Mouse (Mus musculus) stomach, embryonic 14.5 days (tissue): ENCODE data around the gene Tnfsf10. TPM values are rescaled to one million over a fixed set of nuclear protein-coding genes. Genes with fewer than 3 reads are reported as not detected.
"Not testable (repeated sequence)": the region's sequence is repeated elsewhere in the genome, so short reads cannot be mapped to it uniquely, and the experiment has no call there.

ENCODE experiments used
- ATAC-seq: fragments of 200-750 bp; cut with Nextera tagmentation; 2 replicates; pipeline ENCODE4 v1.8.0; 2017; ENCODE audit warnings: low read depth, moderate TSS enrichment; ENCODE audit not compliant: insufficient number of reproducible peaks, insufficient read depth, low FRiP score
- H3K27ac ChIP-seq: fragments of 300-500 bp; sonication (generic); 2 replicates; pipeline ENCODE4 v1.5.1; 2014; ENCODE audit warnings: mild to moderate bottlenecking, low read length, moderate library complexity, mixed read lengths
- H3K27me3 ChIP-seq: fragments of 300-500 bp; sonication (generic); 2 replicates; pipeline ENCODE4 v1.6.1; 2014; ENCODE audit warnings: low read length, control low read depth, mixed read lengths; ENCODE audit not compliant: control insufficient read depth, insufficient read depth
- H3K36me3 ChIP-seq: fragments of 300-500 bp; sonication (generic); 2 replicates; pipeline ENCODE4 v1.6.1; 2014; ENCODE audit warnings: mild to moderate bottlenecking, control low read depth, low read length, moderate library complexity, mixed read lengths; ENCODE audit not compliant: control insufficient read depth, insufficient read depth
- H3K4me1 ChIP-seq: fragments of 300-500 bp; sonication (generic); 2 replicates; pipeline ENCODE4 v1.6.1; 2014; ENCODE audit warnings: low read length, control low read depth, mixed read lengths; ENCODE audit not compliant: control insufficient read depth, insufficient read depth
- H3K4me2 ChIP-seq: fragments of 300-500 bp; sonication (generic); replicated peaks from 2 replicates; pipeline ENCODE4 v1.6.1; 2014; ENCODE audit warnings: low read depth, low read length, control low read depth
- H3K4me3 ChIP-seq: fragments of 300-500 bp; sonication (generic); 2 replicates; pipeline ENCODE4 v1.5.1; 2014; ENCODE audit warnings: low read depth, low read length, control low read depth
- H3K9ac ChIP-seq: fragments of 300-500 bp; sonication (generic); replicated peaks from 2 replicates; pipeline ENCODE4 v1.6.1; 2014; ENCODE audit warnings: low read depth, mild to moderate bottlenecking, control low read depth, low read length, moderate library complexity, mixed read lengths
- H3K9me3 ChIP-seq: fragments of 300-500 bp; sonication (generic); 2 replicates; pipeline ENCODE4 v1.6.1; 2016; ENCODE audit warnings: low read depth, low read length, control low read depth; ENCODE audit not compliant: control insufficient read depth
- WGBS: fragments of 180-500 bp; shearing (Covaris S2); extraction: QIAGEN DNeasy Blood & Tissue Kit; methylation state at CpG from one replicate; pipeline ENCODE4 v1.1.7; 2014; 5-methylcytosine and 5-hydroxymethylcytosine counted together
- polyA plus RNA-seq: library from polyadenylated mRNA; unstranded; fragments of >200 nt; fragmentation: Nextera tagmentation; extraction: Ambion mirVana; gene quantifications from 2 replicates; pipeline ENCODE4 v1.2.1, GENCODE M21; 2014

The Tnfsf10 gene
- polyA plus RNA-seq, 1 experiment from 2014 or later = 0.17 TPM

DNA sequence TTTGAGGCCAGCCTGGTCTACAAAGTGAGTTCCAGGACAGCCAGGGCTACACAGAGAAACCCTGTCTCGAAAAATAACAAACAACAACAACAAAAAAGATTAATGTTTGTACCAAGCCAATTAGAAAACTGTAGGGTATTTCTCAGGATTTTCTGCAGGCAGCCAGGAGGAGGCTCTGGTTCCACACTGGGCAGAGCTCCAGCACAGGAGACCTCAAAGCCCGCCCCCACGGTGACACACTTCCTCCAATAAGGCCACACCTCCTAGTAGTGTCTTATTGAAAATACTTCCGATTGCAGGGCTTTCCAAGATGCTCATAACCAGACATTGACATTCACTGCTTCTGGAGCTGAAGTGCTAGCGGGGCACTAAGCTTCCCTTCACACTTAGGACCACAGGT, 25.9 kb upstream of the Tnfsf10 start:
- WGBS = 95% methylated on average over 5 of the region's 5 CpGs
- not testable (repeated sequence) for H3K27ac ChIP-seq, H3K4me1 ChIP-seq, H3K36me3 ChIP-seq, H3K4me2 ChIP-seq, H3K9ac ChIP-seq, H3K9me3 ChIP-seq, H3K27me3 ChIP-seq, ATAC-seq, H3K4me3 ChIP-seq

DNA sequence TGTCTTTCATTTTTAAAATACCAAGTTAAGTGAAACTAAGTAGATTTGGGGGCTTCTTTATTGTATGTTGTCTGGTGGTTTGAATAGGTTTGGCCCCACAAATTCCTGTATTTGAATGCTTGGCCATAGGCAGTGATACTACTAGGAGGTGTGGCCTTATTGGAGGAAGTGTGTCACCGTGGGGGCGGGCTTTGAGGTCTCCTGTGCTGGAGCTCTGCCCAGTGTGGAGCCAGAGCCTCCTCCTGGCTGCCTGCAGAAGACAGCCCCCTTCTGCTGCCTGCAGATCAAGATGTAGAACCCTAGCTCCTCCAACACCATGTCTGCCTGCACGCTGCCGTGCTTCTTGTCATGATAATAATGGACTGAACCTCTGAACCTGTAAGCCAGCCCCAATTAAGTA, 25.4 kb upstream of the Tnfsf10 start:
- 87% methylated on average over 4 of the region's 4 CpGs for WGBS
- not testable (repeated sequence) for H3K4me1 ChIP-seq, H3K4me3 ChIP-seq, H3K4me2 ChIP-seq, ATAC-seq, H3K27me3 ChIP-seq, H3K9ac ChIP-seq, H3K27ac ChIP-seq, H3K36me3 ChIP-seq, H3K9me3 ChIP-seq

DNA sequence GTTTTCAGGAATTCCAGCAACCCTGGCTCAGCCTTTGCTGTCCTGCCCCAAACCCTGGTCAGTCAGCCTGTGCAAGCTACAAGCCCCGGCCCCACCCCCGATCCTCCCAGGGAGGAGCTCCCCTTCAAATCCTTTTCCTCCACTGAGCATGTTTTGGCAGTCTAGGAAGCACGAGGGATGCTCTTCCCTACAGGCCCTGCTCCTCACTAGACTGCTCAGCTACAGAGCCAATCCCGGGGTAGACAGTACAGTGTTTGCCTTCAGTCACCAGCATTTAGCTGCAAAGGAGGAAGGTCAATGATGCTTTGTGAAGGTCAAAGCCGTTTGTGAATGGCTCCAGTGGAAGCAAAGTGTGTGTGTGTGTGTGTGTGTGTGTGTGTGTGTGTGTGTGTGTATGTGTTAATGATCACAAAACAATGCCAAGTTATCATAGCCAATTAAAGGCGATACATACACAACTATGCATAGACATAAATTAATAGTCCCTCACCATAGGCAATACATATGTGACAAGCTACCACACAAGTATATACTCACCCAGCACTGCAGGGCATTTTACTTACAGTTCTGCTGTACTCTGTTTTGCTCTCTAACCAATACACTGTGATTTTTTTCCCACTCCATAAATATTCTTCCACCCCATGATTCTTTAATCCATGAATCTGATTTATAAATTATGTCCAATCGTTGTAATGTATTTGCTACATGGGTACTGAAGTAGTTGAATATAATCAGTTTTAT, 23.0 kb upstream of the Tnfsf10 start:
- H3K36me3 ChIP-seq = no peaks in the 10 kb centered on the region
- ATAC-seq = no peak
- 62% methylated on average over 7 of the region's 7 CpGs for WGBS
- no peaks in the 10 kb centered on the region for H3K9me3 ChIP-seq
- no peaks in the 10 kb centered on the region for H3K4me1 ChIP-seq
- no peak overlapping the region for H3K4me2 ChIP-seq
- H3K9ac ChIP-seq = no peak overlapping the region
- H3K27me3 ChIP-seq = no peaks in the 10 kb centered on the region
- H3K4me3 ChIP-seq = no peak overlapping the region
- no peak overlapping the region for H3K27ac ChIP-seq

DNA sequence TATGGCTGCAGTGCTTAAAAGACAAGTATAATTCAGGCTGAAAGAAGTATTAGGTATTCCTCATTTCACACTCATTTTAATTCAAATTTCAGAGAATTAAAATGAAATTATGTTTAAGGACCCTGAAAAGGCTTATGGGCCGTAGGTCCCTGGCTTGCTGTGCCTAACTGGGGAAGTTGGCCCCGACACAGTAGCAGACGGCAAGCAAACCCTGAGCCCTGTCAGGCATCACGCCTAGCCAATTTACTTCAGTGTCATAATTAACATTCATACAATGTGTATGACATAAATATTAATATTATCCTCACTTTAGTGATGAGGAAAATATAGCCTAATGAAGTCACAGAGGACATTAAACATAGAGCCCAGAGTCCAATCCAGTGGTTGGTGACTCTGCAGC, 16.4 kb upstream of the Tnfsf10 start:
- no peaks in the 10 kb centered on the region for H3K27me3 ChIP-seq
- H3K4me3 ChIP-seq = no peak overlapping the region
- H3K27ac ChIP-seq = no peak overlapping the region
- no peaks in the 10 kb centered on the region for H3K36me3 ChIP-seq
- H3K9ac ChIP-seq = no peak overlapping the region
- no peak for ATAC-seq
- no peak overlapping the region for H3K4me2 ChIP-seq
- WGBS = 79% methylated on average over 4 of the region's 4 CpGs
- H3K9me3 ChIP-seq = no peaks in the 10 kb centered on the region
- H3K4me1 ChIP-seq = no peaks in the 10 kb centered on the region

DNA sequence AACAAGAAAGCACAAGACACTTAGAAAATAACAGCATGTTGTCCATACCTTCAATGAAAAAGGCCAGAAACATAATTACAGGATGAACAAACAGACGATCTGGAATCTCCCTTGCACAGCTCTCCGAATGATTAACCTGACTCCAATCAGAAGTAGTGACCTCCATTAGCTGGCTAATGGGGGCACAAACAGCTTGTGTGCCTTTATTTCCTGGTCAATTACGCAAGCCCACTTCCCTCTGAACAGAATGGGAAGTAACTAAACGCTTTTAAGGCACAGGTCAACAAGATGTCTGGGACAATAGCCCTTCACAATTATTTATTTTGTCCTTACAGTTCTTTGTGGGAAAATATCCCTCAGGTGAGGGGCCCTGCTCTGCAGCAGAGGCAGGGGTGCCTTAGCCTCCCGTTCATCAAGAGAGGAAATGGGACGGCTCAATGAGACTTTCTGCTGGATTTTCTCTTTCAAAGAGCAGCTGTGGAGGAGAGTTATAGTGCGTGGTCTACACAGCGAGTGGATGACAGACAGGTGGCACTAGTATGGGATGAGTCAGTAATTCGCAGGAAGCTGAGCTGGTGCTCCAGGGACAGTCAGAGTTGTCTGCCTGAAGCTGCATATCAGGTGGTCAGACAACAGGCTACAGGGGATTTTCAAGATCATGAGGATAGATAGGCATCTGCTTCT, 14.3 kb upstream of the Tnfsf10 start:
- 57% methylated on average over 9 of the region's 9 CpGs for WGBS
- Histone ChIP-seq H3K27ac (no peak overlapping the region), H3K4me2 (no peak overlapping the region), H3K4me1 (no peaks in the 10 kb centered on the region), H3K36me3 (no peaks in the 10 kb centered on the region), H3K9me3 (no peaks in the 10 kb centered on the region), H3K27me3 (no peaks in the 10 kb centered on the region), H3K9ac (no peak overlapping the region), H3K4me3 (no peak overlapping the region)
- ATAC-seq = no peak

DNA sequence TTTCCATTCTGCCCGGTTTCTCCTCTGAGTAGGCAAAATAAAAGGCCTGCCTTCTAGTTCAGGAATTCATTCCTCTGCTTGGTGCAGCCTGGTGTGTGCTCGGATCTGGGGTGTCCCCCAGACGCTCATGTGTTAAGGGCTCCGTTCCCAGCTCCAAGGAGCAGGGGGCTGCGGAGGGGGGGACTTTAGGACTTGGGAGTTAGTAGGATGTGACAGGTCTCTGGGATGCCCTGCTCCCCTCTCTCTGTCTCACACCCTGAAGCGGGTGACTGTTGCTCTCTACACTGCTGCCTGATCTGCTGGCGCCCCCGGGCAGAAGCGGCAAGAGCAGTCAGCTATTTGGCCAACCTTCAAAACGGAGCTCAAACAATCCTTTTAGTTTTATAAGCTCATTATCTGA, 10.0 kb upstream of the Tnfsf10 start:
- H3K9me3 ChIP-seq = no peaks in the 10 kb centered on the region
- H3K4me1 ChIP-seq = no peaks in the 10 kb centered on the region
- ATAC-seq = no peak
- no peak overlapping the region for H3K4me3 ChIP-seq
- no peaks in the 10 kb centered on the region for H3K36me3 ChIP-seq
- H3K9ac ChIP-seq = no peak overlapping the region
- no peaks in the 10 kb centered on the region for H3K27me3 ChIP-seq
- H3K4me2 ChIP-seq = no peak overlapping the region
- 81% methylated on average over 10 of the region's 10 CpGs for WGBS
- H3K27ac ChIP-seq = no peak overlapping the region

DNA sequence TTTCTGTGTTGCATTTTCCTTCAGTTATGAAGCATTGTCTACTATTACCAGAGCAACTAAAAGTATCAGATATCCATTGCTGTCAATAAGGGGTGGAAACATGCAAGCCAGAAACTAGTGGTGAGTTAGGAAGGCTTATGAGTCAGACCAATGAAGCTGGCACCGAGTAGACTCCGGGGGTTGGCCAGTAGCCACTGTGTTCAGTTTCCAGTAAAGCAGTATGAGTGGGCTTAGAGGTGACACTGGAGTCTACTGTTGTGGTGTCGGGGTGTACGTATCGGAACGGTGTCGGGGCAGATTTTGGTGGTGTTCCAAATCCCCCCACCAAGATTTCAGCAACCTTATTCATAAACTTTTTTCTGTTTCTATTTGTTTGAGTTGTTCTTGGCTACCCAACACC, 5.9 kb upstream of the Tnfsf10 start:
- Histone ChIP-seq H3K4me1 (no peaks in the 10 kb centered on the region), H3K36me3 (no peaks in the 10 kb centered on the region), H3K9me3 (no peaks in the 10 kb centered on the region), H3K27ac (no peak overlapping the region), H3K27me3 (no peaks in the 10 kb centered on the region), H3K9ac (no peak overlapping the region), H3K4me2 (no peak overlapping the region), H3K4me3 (no peak overlapping the region)
- 94% methylated on average over 7 of the region's 7 CpGs for WGBS
- no peak for ATAC-seq

DNA sequence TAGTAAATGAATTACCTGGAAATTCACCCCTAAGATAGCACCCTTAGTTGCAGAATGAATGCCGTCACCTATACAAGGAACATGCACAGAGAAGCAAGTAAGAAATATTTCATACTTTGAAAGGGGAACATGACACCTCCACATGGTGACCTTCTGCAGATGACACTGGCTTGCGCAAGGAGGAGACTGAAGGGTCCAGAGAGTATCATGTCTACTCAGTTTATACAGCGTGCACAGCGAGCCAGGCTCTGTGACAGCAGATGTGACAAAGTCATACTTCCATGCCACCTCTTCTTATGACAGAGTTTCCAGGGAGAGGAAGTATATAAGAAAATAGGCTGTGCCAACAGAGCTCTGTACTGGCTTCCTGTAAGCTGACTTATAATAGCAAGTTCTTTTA, 5.4 kb upstream of the Tnfsf10 start:
- no peaks in the 10 kb centered on the region for H3K27me3 ChIP-seq
- H3K36me3 ChIP-seq = no peaks in the 10 kb centered on the region
- 85% methylated on average over 4 of the region's 4 CpGs for WGBS
- no peak overlapping the region for H3K4me3 ChIP-seq
- H3K27ac ChIP-seq = no peak overlapping the region
- H3K9me3 ChIP-seq = no peaks in the 10 kb centered on the region
- no peak overlapping the region for H3K9ac ChIP-seq
- ATAC-seq = no peak
- H3K4me1 ChIP-seq = no peaks in the 10 kb centered on the region
- no peak overlapping the region for H3K4me2 ChIP-seq
